Mouse (Mus musculus): Measurements from ENCODE around the gene Tmem54. TPM values are rescaled to one million over a fixed set of nuclear protein-coding genes. Genes with fewer than 3 reads are reported as not detected.

Tmem54 gene
- polyA plus RNA-seq, 1 experiment from 2014 or later, result 363 TPM

DNA sequence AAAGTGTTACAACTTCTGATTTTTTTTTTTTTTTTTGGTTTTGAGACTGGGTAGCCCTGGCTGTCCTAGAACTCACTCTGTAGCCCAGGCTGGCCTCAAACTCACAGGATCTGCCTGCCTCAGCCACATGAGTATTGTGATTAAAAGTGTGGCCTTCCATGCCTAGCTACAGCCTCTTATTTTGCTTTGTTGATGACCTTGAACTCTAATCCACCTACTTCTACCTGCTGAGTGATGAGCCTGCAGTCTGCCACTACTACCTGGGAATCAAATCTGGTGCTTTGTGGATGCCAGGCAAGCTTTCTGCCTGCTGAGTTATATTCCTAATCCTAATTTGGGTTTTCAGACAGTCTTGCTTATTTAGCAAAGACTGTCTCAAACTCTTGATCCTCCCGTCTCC is 43.9 kb upstream of the Tmem54 start:
- 100% methylated on average over 1 of the region's 1 CpGs for WGBS
- Histone ChIP-seq H3K4me1 (replicated peaks; ENCODE audit: control insufficient read depth, insufficient read depth, low read length) (peaks cover 11% of the 10 kb centered on the region; the same call in 1 of the 2 replicates), H3K4me3 (ENCODE audit: low read depth, low read length) (no peak overlapping the region), H3K27ac (ENCODE audit: low read depth, low read length) (no peak overlapping the region), H3K9me3 (ENCODE audit: control insufficient read depth) (no peaks in the 10 kb centered on the region), H3K4me2 (replicated peaks; ENCODE audit: low read depth) (no peak overlapping the region), H3K36me3 (ENCODE audit: control insufficient read depth, insufficient read depth) (no peaks in the 10 kb centered on the region), H3K27me3 (replicated peaks; ENCODE audit: control insufficient read depth, insufficient read depth, low read length) (no peaks in the 10 kb centered on the region), H3K9ac (ENCODE audit: low read depth, low read length) (no peak overlapping the region)
- no peak for ATAC-seq
- TF ChIP-seq CTCF (IDR thresholded peaks at IDR 0.05; ENCODE audit: low read depth), result no peak

DNA sequence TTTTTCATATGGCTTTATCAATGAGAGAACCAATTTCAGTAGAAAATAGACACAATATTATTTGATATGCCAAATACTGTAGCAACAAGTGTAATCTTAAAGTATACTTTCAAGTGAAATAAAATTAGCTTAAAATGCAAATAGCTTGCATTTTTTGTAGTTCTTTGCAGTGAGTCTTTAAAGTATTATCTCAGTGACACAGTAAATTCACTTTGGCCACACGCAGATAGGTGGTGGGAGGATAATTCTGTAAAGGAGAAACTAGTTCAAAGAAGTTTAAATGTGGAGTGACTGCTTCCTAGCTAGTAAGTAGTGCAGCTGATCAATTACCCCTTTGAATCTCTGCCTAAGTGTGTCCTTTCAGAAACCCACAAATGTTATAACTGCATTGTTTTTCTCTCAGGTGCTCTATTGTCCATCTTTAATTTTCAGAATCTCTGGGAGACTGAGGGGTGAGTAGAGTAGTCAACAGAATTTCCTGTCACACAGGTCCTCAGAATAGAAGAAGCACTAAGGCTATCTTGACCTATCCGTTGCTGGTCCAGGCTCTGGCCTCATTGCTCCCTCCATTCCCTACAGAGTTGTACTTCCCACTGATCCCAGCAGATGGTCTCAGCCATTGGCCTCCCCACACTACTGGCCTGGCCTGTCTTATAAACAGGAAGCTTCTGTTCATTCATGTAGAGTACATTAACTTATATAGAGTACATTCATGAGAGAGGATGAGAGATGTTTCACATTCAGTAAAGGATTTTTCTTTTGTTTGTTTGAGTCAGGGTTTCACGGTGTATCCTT is 42.9 kb upstream of the Tmem54 start:
- H3K4me3 ChIP-seq (ENCODE audit: low read depth, low read length), result no peak overlapping the region
- no peak for ATAC-seq
- H3K27me3 ChIP-seq (replicated peaks; ENCODE audit: control insufficient read depth, insufficient read depth, low read length), result no peaks in the 10 kb centered on the region
- peak; percentile 46 for TF ChIP-seq CTCF (IDR thresholded peaks at IDR 0.05; ENCODE audit: low read depth)
- H3K27ac ChIP-seq (ENCODE audit: low read depth, low read length), result peak overlapping the region; percentile 35; the same call in 1 of the 2 replicates
- H3K9ac ChIP-seq (ENCODE audit: low read depth, low read length), result no peak overlapping the region
- no peaks in the 10 kb centered on the region for H3K9me3 ChIP-seq (ENCODE audit: control insufficient read depth)
- H3K4me2 ChIP-seq (replicated peaks; ENCODE audit: low read depth), result 0 out of 2 replicates have a peak overlapping the region, but pooled peaks have one; percentile 1
- H3K4me1 ChIP-seq (replicated peaks; ENCODE audit: control insufficient read depth, insufficient read depth, low read length), result peaks cover 11% of the 10 kb centered on the region; the same call in 1 of the 2 replicates
- H3K36me3 ChIP-seq (ENCODE audit: control insufficient read depth, insufficient read depth), result no peaks in the 10 kb centered on the region
- whole genome bisulfite sequencing, result 63% methylated on average over 3 of the region's 3 CpGs

DNA sequence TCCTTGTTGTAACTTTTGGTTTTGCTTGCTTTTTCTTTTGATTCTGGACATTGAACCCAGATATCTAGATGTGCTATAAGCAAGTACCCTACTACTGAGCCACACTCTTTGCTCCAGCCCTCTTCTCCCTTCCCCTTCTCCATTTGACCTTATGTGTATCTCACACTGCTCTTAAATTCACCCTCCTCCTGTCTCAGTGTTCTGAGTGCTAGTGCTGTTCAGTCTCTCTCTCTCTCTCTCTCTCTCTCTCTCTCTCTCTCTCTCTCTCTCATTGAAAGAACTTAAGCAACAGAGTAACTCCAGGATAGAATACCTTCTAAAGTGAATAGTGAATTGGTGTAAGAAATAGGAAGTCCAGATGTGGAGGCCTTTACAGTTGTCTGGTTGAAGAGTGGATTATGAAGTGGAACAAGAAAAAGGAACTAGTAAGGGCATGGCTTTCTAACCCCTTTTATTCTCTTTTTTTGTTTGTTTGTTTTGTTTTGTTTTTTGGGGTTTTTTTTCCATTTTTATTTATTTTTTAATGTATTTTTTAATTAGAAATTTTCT is 39.6 kb upstream of the Tmem54 start:
- no peak overlapping the region for H3K27ac ChIP-seq (ENCODE audit: low read depth, low read length)
- no peaks in the 10 kb centered on the region for H3K9me3 ChIP-seq (ENCODE audit: control insufficient read depth)
- no peak overlapping the region for H3K4me3 ChIP-seq (ENCODE audit: low read depth, low read length)
- TF ChIP-seq CTCF (IDR thresholded peaks at IDR 0.05; ENCODE audit: low read depth), result no peak
- ATAC-seq, result no peak
- no peaks in the 10 kb centered on the region for H3K27me3 ChIP-seq (replicated peaks; ENCODE audit: control insufficient read depth, insufficient read depth, low read length)
- H3K4me2 ChIP-seq (replicated peaks; ENCODE audit: low read depth), result no peak overlapping the region
- peaks cover 3% of the 10 kb centered on the region; the same call in 1 of the 2 replicates for H3K4me1 ChIP-seq (replicated peaks; ENCODE audit: control insufficient read depth, insufficient read depth, low read length)
- no peaks in the 10 kb centered on the region for H3K36me3 ChIP-seq (ENCODE audit: control insufficient read depth, insufficient read depth)
- no peak overlapping the region for H3K9ac ChIP-seq (ENCODE audit: low read depth, low read length)

DNA sequence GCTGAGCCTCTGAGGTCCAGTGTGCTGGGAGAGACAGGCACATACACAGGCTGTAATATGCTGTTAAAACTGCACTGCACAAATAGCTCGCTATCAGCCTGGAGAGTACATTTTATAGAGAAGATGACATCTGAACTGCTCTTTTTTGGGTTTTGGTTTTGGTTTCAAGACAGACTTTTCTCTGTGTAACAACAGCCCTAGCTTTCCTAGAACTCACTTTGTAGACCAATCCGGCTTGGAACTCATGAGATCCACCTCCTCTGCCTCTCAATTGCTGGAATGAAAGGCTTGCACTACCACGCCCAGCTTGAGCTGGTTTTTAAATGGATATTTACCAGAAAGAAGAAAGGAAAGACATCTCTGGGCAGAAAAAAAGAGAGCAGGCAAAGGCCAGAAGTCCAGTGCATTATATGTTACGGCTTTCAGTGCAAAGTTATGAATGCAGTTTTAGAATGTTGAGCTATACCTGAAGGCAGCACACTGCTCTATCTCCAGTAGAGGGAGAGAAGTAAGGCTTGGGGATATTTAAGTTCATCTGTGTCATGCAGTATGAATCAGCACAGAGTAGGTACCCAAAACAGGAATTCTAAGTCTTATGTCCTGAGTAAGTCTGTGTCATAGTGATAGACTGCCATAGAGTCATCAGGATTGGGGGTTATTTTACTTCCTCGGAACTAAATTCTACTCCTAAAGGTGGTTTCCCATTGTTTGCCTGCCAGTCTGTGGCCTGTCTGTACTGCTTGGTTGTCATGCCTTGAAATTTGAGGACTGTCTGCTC is 37.5 kb upstream of the Tmem54 start:
- ATAC-seq, result no peak
- Histone ChIP-seq H3K4me3 (ENCODE audit: low read depth, low read length) (no peak overlapping the region), H3K9ac (ENCODE audit: low read depth, low read length) (no peak overlapping the region), H3K4me1 (replicated peaks; ENCODE audit: control insufficient read depth, insufficient read depth, low read length) (peaks cover 3% of the 10 kb centered on the region; the same call in 1 of the 2 replicates), H3K4me2 (replicated peaks; ENCODE audit: low read depth) (no peak overlapping the region), H3K36me3 (ENCODE audit: control insufficient read depth, insufficient read depth) (no peaks in the 10 kb centered on the region), H3K27ac (ENCODE audit: low read depth, low read length) (no peak overlapping the region), H3K27me3 (replicated peaks; ENCODE audit: control insufficient read depth, insufficient read depth, low read length) (no peaks in the 10 kb centered on the region), H3K9me3 (ENCODE audit: control insufficient read depth) (no peaks in the 10 kb centered on the region)
- no peak for TF ChIP-seq CTCF (IDR thresholded peaks at IDR 0.05; ENCODE audit: low read depth)
- WGBS, result 73% methylated on average over 5 of the region's 5 CpGs

DNA sequence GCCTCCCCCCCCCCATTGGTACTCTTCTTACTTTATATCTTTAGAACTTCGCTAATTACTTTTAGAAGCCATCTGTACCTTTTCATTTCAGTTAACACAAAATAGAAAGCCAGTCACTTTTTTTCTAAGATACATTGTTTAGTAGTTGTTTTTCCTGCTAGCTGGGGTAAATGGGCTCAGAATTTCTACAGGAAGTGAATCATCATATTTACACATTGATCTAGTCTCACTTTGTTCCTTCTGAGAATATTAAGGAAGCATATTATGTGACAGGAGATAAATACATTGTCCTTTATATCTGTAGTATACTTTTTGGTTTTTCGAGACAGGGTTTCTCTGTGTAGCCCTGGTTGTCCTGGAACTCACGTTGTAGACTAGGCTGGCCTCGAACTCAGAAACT is 36.5 kb upstream of the Tmem54 start:
- Histone ChIP-seq H3K9ac (ENCODE audit: low read depth, low read length) (no peak overlapping the region), H3K9me3 (ENCODE audit: control insufficient read depth) (no peaks in the 10 kb centered on the region), H3K27me3 (replicated peaks; ENCODE audit: control insufficient read depth, insufficient read depth, low read length) (no peaks in the 10 kb centered on the region), H3K36me3 (ENCODE audit: control insufficient read depth, insufficient read depth) (no peaks in the 10 kb centered on the region), H3K4me1 (replicated peaks; ENCODE audit: control insufficient read depth, insufficient read depth, low read length) (peaks cover 3% of the 10 kb centered on the region; the same call in 1 of the 2 replicates), H3K27ac (ENCODE audit: low read depth, low read length) (no peak overlapping the region), H3K4me3 (ENCODE audit: low read depth, low read length) (no peak overlapping the region), H3K4me2 (replicated peaks; ENCODE audit: low read depth) (no peak overlapping the region)
- no peak for TF ChIP-seq CTCF (IDR thresholded peaks at IDR 0.05; ENCODE audit: low read depth)
- no peak for ATAC-seq
- WGBS, result 86% methylated on average over 4 of the region's 4 CpGs

DNA sequence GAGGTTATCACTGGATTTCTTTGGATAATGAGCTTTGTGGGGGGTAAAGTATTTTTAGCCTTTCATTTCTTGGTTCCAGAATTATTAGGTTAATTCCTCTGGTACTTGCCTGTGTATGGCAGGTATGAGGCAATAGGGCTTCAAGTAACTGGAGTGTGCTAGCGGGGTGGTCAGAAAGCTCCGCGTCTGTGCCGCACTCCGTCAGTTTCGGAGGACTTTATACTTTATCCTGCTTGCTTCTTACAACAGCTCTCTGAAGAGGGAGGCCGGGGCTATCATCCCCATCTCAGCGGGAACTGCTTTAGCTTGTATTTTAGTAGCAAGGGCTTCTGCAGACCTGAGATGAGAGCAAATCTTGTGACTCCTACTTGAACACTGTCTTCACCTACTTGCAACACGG is 26.2 kb upstream of the Tmem54 start:
- no peaks in the 10 kb centered on the region; the same call in 1 of the 2 replicates for H3K4me1 ChIP-seq (replicated peaks; ENCODE audit: control insufficient read depth, insufficient read depth, low read length)
- no peak overlapping the region for H3K4me3 ChIP-seq (ENCODE audit: low read depth, low read length)
- H3K27me3 ChIP-seq (replicated peaks; ENCODE audit: control insufficient read depth, insufficient read depth, low read length), result no peaks in the 10 kb centered on the region
- H3K4me2 ChIP-seq (replicated peaks; ENCODE audit: low read depth), result no peak overlapping the region
- H3K9me3 ChIP-seq (ENCODE audit: control insufficient read depth), result no peaks in the 10 kb centered on the region
- H3K36me3 ChIP-seq (ENCODE audit: control insufficient read depth, insufficient read depth), result peaks cover 68% of the 10 kb centered on the region
- no peak for TF ChIP-seq CTCF (IDR thresholded peaks at IDR 0.05; ENCODE audit: low read depth)
- H3K9ac ChIP-seq (ENCODE audit: low read depth, low read length), result no peak overlapping the region
- 93% methylated on average over 9 of the region's 9 CpGs for WGBS
- no peak for ATAC-seq
- H3K27ac ChIP-seq (ENCODE audit: low read depth, low read length), result no peak overlapping the region
